Mouse (Mus musculus) kidney, adult 2 months (tissue): ENCODE measurements at regions not wholly inside any gene's neighbourhood (a gene's known extent, or its start where the extent isn't known, plus 50 kb on each side); places are given as distances from the start of the nearest gene placed in this dataset.

Source experiments
- CTCF ChIP-seq: fragments of 200-500 bp; conservative IDR thresholded peaks from 2 replicates; pipeline ENCODE4 v1.5.1; 2011; ENCODE audit warnings: low read depth, mild to moderate bottlenecking, control low read depth, low read length, moderate library complexity, mixed read lengths; ENCODE audit not compliant: insufficient read depth, insufficient read length
- POLR2A ChIP-seq: fragments of 200-500 bp; IDR thresholded peaks from one replicate; pipeline ENCODE4 v1.6.1; 2011; ENCODE audit warnings: low read depth, low read length, control low read depth

GRCm38 (mm10) chr16:63191181-63191580 lies 337.1 kb downstream of the Pros1 start:
- no peak for TF ChIP-seq POLR2A
- TF ChIP-seq CTCF, result no peak
